Mouse (Mus musculus): ENCODE results near the gene Cdc25b. TPM values are rescaled to one million over a fixed set of nuclear protein-coding genes. Genes with fewer than 3 reads are reported as not detected.

Gene Cdc25b
- total and polyA plus RNA-seq, 3 experiments: 11.6 to 24.0 (median 21.3) TPM

DNA sequence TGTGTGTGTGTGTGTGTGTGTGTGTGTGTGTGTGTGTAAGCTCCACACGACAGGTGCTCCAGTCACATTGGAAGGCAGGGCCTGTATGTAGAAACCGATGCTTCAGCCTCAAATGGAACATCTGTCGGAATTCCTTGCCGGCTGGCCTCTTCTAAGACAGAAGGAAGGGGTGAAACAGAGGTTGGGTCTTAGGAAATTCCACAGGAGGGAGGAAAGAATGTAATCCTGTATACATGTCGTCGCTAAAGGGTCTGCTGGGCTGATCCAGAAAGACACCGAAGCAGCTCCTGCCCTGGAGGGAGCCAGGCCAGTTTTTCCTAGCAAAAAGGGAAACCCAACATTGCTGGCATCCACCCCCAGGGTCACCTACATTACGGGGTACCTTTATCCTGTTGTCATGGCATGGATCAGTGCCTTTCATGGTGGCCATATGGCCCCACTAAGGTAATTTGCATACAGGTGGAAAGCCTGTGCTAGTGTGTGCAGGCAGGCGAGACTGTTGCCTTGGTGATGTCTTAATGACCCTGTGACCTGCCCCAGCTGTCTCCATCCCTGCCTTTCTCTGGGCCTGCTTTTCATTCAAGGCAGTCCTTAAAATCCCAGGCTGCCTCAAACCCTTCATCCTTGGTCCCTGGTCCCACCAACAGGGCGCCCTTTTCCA is 3.7 kb downstream of the Cdc25b start:
- H3K36me3 ChIP-seq (replicated peaks in 1 of 2; ENCODE audit: control insufficient read depth in 1 of 2, insufficient read depth in 1 of 2, low read length in 1 of 2): peaks cover 23 to 41% of the 10 kb centered on the region in 2 experiments
- H3K4me3 ChIP-seq (replicated peaks in 1 of 3; ENCODE audit: low read depth in 2 of 3, low read length in 2 of 3, poor library complexity in 1 of 3): no peak overlapping the region
- in situ Hi-C loops (cut with MboI; ENCODE audit: low pct_ligation_motif_present, low pct_unique_long_range_greater_than_20kb, low sequenced_read_pairs): no loop called here
- no peaks in the 10 kb centered on the region for H3K9me3 ChIP-seq (replicated peaks; ENCODE audit: low read length)
- H3K9ac ChIP-seq (ENCODE audit: insufficient read depth, low read depth): no peak overlapping the region; the same call in 1 of the 2 replicates
- H3K79me2 ChIP-seq (replicated peaks; ENCODE audit: control insufficient read depth, extremely low read depth, insufficient read depth, poor library complexity, severe bottlenecking): no peaks in the 10 kb centered on the region
- peak overlapping the region; percentile 72 for H3K27ac ChIP-seq (ENCODE audit: insufficient read depth, low read depth)
- dilution Hi-C loops (cut with MboI; ENCODE audit: extremely low pct_ligation_motif_present, extremely low pct_unique_long_range_greater_than_20kb, low sequenced_read_pairs): no loop called here
- H3K4me1 ChIP-seq (ENCODE audit: control insufficient read depth in 1 of 2, insufficient read depth in 2 of 2): peaks cover 26 to 78% of the 10 kb centered on the region in 2 experiments
- peaks cover 4% of the 10 kb centered on the region for H3K27me3 ChIP-seq (replicated peaks)
- peak; percentile 86 for DNase-seq (ENCODE audit: extremely low read depth)
- TF ChIP-seq GABPA (IDR thresholded peaks at IDR 0.05; ENCODE audit: insufficient replicate concordance, low read depth, low read length) (no peak), TCF12 (IDR thresholded peaks at IDR 0.05; ENCODE audit: low read depth, low read length) (peak; percentile 89), SMC3 (IDR thresholded peaks at IDR 0.05; ENCODE audit: low read depth, low read length) (no peak), MXI1 (IDR thresholded peaks at IDR 0.05; ENCODE audit: low read depth, low read length) (peak; percentile 75; the same call in 1 of the 2 replicates), ZMIZ1 (IDR thresholded peaks at IDR 0.05; ENCODE audit: low read depth, low read length) (no peak), SIN3A (IDR thresholded peaks at IDR 0.05; ENCODE audit: low read length) (peak; percentile 76; the same call in 1 of the 2 replicates), CHD1 (IDR thresholded peaks at IDR 0.05; ENCODE audit: low read depth, low read length) (no peak), HCFC1 (IDR thresholded peaks at IDR 0.05; ENCODE audit: low read depth, low read length) (no peak), BHLHE40 (IDR thresholded peaks at IDR 0.05; ENCODE audit: low read depth, low read length) (peak; percentile 70), ETS1 (conservative IDR thresholded peaks at IDR 0.05; ENCODE audit: low read depth, low read length) (peak; percentile 85), PAX5 (IDR thresholded peaks at IDR 0.05; ENCODE audit: low read length) (peak; percentile 100), JUN (IDR thresholded peaks at IDR 0.05; ENCODE audit: insufficient read depth, low read depth, low read length) (no peak), USF2 (conservative IDR thresholded peaks at IDR 0.05; ENCODE audit: low read depth, low read length) (no peak), IRF4 (IDR thresholded peaks at IDR 0.05; ENCODE audit: low read depth, low read length) (no peak), KAT2A (IDR thresholded peaks at IDR 0.05; ENCODE audit: insufficient replicate concordance, low read length) (no peak), EP300 (IDR thresholded peaks at IDR 0.05; ENCODE audit: low read length) (peak; percentile 59; the same call in 1 of the 2 replicates), MAZ (IDR thresholded peaks at IDR 0.05; ENCODE audit: low read depth, low read length) (no peak), TBP (conservative IDR thresholded peaks at IDR 0.05; ENCODE audit: low read depth, low read length) (no peak), ELF1 (IDR thresholded peaks at IDR 0.05; ENCODE audit: low read depth, low read length) (no peak)
- H3K4me2 ChIP-seq (ENCODE audit: insufficient read depth, low read depth, poor library complexity, severe bottlenecking): peak overlapping the region; percentile 51; the same call in 1 of the 2 replicates

DNA sequence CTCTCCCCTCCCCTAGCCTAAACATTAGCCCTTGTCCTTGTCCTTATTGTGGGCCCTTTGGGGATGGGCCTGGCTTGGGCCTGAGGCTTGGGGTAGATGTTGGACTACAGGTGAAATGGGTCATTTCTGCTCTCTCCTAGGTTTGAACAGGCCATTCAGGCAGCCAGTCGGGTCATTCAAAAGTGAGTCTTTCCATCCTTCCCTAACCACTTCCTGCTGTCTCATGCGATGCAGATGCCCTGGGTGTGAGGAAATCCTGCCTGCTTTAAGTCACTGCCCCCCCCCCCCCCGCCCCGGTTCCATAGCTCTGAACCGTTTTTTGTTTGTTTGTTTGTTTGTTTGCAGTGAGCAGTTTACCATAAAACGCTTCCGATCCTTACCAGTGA is 4.2 kb downstream of the Cdc25b start:
- Histone ChIP-seq H3K27ac (ENCODE audit: insufficient read depth, low read depth) (peak overlapping the region; percentile 72), H3K9me3 (replicated peaks; ENCODE audit: low read length) (no peaks in the 10 kb centered on the region), H3K4me2 (ENCODE audit: insufficient read depth, low read depth, poor library complexity, severe bottlenecking) (peak overlapping the region; percentile 51; the same call in 1 of the 2 replicates), H3K27me3 (replicated peaks) (no peaks in the 10 kb centered on the region), H3K4me3 (replicated peaks in 1 of 3; ENCODE audit: low read depth in 2 of 3, low read length in 2 of 3, poor library complexity in 1 of 3) (no peak overlapping the region), H3K36me3 (replicated peaks in 1 of 2; ENCODE audit: control insufficient read depth in 1 of 2, insufficient read depth in 1 of 2, low read length in 1 of 2) (peaks cover 23 to 45% of the 10 kb centered on the region in 2 experiments), H3K9ac (ENCODE audit: insufficient read depth, low read depth) (no peak overlapping the region), H3K79me2 (replicated peaks; ENCODE audit: control insufficient read depth, extremely low read depth, insufficient read depth, poor library complexity, severe bottlenecking) (no peaks in the 10 kb centered on the region), H3K4me1 (ENCODE audit: control insufficient read depth in 1 of 2, insufficient read depth in 2 of 2) (peaks cover 26 to 74% of the 10 kb centered on the region in 2 experiments)
- DNase-seq (ENCODE audit: extremely low read depth): no peak
- dilution Hi-C loops (cut with MboI; ENCODE audit: extremely low pct_ligation_motif_present, extremely low pct_unique_long_range_greater_than_20kb, low sequenced_read_pairs) (no loop called here), in situ Hi-C loops (cut with MboI; ENCODE audit: low pct_ligation_motif_present, low pct_unique_long_range_greater_than_20kb, low sequenced_read_pairs) (no loop called here)
- TF ChIP-seq NELFE (IDR thresholded peaks at IDR 0.05; ENCODE audit: low read depth, low read length) (no peak), ZKSCAN1 (IDR thresholded peaks at IDR 0.05; ENCODE audit: borderline replicate concordance, low read depth, low read length) (no peak), ELF1 (IDR thresholded peaks at IDR 0.05; ENCODE audit: low read depth, low read length) (0 out of 2 replicates have a peak, but pooled peaks have one; percentile 9), JUN (IDR thresholded peaks at IDR 0.05; ENCODE audit: insufficient read depth, low read depth, low read length) (no peak), RAD21 (IDR thresholded peaks at IDR 0.05; ENCODE audit: low read depth, low read length) (no peak), MAZ (IDR thresholded peaks at IDR 0.05; ENCODE audit: low read depth, low read length) (no peak), EP300 (IDR thresholded peaks at IDR 0.05; ENCODE audit: low read length) (no peak), GABPA (IDR thresholded peaks at IDR 0.05; ENCODE audit: insufficient replicate concordance, low read depth, low read length) (no peak), HCFC1 (IDR thresholded peaks at IDR 0.05; ENCODE audit: low read depth, low read length) (peak; percentile 25; the same call in 1 of the 2 replicates), USF2 (conservative IDR thresholded peaks at IDR 0.05; ENCODE audit: low read depth, low read length) (no peak), E2F4 (IDR thresholded peaks at IDR 0.05; ENCODE audit: insufficient replicate concordance, low read depth, low read length) (no peak), CHD2 (IDR thresholded peaks at IDR 0.05; ENCODE audit: low read length) (no peak), BHLHE40 (IDR thresholded peaks at IDR 0.05; ENCODE audit: low read depth, low read length) (0 out of 2 replicates have a peak, but pooled peaks have one; percentile 12), CHD1 (IDR thresholded peaks at IDR 0.05; ENCODE audit: low read depth, low read length) (no peak), PAX5 (IDR thresholded peaks at IDR 0.05; ENCODE audit: low read length) (no peak), IRF4 (IDR thresholded peaks at IDR 0.05; ENCODE audit: low read depth, low read length) (no peak), MAX (IDR thresholded peaks at IDR 0.05; ENCODE audit: low read length) (0 out of 2 replicates have a peak, but pooled peaks have one; percentile 25), USF1 (IDR thresholded peaks at IDR 0.05; ENCODE audit: low read depth, low read length) (no peak), POLR2AphosphoS2 (IDR thresholded peaks at IDR 0.05; ENCODE audit: low read depth, low read length) (no peak), SMC3 (IDR thresholded peaks at IDR 0.05; ENCODE audit: low read depth, low read length) (no peak), MXI1 (IDR thresholded peaks at IDR 0.05; ENCODE audit: low read depth, low read length) (0 out of 2 replicates have a peak, but pooled peaks have one; percentile 13), ZMIZ1 (IDR thresholded peaks at IDR 0.05; ENCODE audit: low read depth, low read length) (0 out of 2 replicates have a peak, but pooled peaks have one; percentile 27)
